Mouse (Mus musculus): ENCODE results near the gene Gm3055. TPM values are rescaled to one million over a fixed set of nuclear protein-coding genes. Genes with fewer than 3 reads are reported as not detected.
"Not testable (repeated sequence)": the region's sequence is repeated elsewhere in the genome, so short reads cannot be mapped to it uniquely, and the experiment has no call there.

Gene Gm3055
- under 1 TPM; 0.53 to 0.95 TPM for total RNA-seq (2021)
- long read RNA-seq, experiment 1, result 0 reads
- long read RNA-seq, experiment 2, result 0 reads

DNA sequence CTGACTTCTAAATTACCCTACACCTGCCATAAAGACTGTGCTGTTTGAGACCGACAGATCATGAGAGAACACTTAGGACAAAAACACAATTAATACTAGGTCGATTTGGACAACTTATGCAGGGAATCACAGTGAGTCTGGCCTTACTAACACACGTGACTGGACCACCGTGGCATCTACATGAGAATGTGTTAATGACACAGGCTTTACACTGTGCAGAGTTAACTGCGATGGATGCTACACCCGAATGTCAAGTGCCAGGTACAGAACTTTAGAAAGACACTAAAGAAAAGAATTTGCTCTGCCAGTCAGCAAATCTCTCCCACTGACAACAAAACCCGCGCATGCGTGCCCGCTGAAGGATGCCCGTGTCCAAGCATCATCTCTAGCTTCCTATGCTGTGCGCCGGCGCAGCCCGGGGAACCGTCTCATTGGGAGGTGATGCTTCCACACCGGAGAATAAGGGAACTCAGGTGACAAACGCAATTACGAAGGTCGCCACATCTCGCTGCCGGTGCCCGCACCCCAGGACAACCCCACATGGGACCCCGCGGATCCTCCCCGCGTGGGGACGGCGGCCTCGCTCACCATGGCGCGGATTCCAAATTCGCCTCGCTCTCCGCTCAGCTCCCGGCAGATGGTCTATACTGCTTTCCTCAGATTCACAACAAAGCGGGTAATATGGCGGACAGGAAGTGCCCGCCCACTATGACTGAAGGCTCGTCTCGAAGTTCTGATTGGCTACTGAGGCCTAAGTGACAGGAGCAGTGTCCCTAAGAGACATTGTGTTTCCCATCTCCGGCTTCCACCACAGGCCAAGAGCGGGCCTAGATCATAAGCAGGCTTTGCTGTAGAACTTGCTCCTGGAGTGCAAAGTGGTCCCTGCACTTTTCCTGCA lies at the start of gene Gm3055:
TSS of gene Gm3055 (minus strand) at position 656 of the 898 bp plus-strand sequence.
- not testable (repeated sequence) for DNase-seq (ENCODE audit: low spot score)

DNA sequence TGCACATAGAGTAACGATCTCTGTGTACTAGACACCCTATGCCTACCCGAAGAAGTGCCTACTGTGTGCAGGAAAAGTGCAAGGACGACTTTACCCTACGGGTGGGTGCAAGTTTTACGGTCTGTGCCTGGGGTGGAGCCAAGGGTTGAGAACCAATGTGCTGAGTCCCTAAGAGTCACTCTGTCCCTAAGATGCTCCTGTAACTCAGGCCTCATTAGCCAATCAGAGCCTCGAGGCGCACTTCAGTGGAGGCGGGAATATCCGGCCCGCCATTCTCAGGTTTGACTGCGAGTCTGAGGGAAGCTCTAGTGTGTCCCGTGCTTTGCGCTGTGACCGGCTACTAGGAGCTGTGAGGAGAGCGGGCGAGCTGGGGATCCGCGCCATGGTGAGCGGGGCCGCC lies 40.9 kb upstream of the Gm3055 start, which contains the start of gene Gm4767:
TSS of gene Gm4767 (plus strand) at position 288 of the 400 bp plus-strand sequence.
- not testable (repeated sequence) for DNase-seq (ENCODE audit: low spot score)

DNA sequence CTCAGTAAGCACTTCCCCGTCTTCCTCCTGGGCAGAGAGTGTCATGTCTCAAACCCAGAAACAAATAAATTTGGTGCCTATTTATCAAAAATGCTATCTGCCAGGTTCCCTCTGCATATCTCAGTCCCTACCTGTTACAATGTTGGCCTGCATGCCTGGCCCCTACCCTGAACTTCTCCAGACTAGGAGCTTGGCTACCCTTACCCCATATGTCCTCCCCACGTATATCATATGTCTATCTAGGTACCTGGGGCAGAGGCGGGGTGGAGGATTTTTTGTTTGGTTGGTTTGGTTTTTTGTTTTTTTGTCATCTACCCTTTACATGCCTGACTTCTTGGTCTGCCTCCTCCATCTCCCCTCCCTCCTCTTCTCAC lies 430 bp upstream of the Gm3055 start:
- not testable (repeated sequence) for DNase-seq (ENCODE audit: low spot score)

DNA sequence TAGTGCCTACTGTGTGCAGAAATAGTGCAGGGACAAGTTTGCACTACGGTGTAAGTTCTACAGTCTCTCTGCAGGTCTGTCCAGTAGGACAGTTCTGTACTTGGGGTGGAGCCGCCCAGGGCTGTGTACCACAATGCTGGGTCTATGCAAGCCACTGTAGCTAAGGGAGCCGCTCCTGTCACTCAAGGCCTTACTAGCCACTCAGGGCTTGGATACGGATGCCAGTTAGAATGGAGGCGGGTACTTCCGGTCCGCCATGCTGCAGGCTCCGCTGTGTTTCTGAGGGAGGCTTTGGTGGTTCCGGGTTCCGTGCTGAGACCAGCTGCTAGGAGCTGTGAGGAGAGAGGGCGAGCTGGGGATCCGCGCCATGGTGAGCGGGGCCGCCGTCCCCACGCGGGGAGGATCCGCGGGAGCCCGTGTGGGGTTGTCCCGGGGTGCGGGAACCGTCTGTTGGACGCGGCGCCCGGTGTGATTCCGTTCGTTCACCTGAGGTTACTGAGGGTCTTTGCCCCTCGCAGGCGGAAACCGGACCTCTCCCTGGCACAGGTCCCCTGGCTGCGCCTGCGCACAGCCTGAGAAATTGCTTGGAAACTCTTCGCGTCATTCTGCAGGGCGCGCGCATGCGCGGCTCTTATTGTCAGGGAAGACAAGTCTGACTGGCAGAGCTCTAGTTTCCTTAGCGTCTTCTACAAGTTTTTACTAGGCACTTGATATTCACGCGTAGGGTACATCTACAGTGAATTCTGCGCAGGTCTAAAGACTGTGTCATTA lies 66.2 kb downstream of the Gm3055 start, which contains the start of gene Zfp433:
TSS of gene Zfp433 (plus strand) at position 295 of the 771 bp plus-strand sequence.
- DNase-seq (ENCODE audit: low spot score), result not testable (repeated sequence)

Other genes with a start within 250 kb of the Gm3055 start
- gene Gna15, start 246.9 kb downstream of the Gm3055 start, total RNA-seq (2021), result under 1 TPM; 0.53 to 0.57 TPM
- 10 to 100 TPM; 26.2 to 31.8 TPM for gene Gna11, start 226.0 kb downstream of the Gm3055 start, total RNA-seq (2021)
- gene Aes, start 211.7 kb downstream of the Gm3055 start, total RNA-seq (2021), result 100 to 1,000 TPM; 947 to 962 TPM
- 1 to 10 TPM; 4.9 to 7.4 TPM for gene Tle2, start 196.6 kb downstream of the Gm3055 start, total RNA-seq (2021)
- 1 to 10 TPM; 4.5 to 6.1 TPM for gene Tle6, start 170.1 kb downstream of the Gm3055 start, total RNA-seq (2021)
- 1 to 10 TPM; 3.1 to 3.3 TPM for gene BC025920, start 164.9 kb downstream of the Gm3055 start, total RNA-seq (2021)
- gene Sirt6, start 143.4 kb downstream of the Gm3055 start, total RNA-seq (2021), result 1 to 10 TPM; 4.4 to 4.7 TPM
- gene Ankrd24, start 142.6 kb downstream of the Gm3055 start, total RNA-seq (2021), result 10 to 100 TPM; 10.2 to 10.6 TPM
- 1 to 10 TPM; 1.4 to 1.6 TPM for gene Gm10778, start 122.1 kb downstream of the Gm3055 start, total RNA-seq (2021)
- gene Zfp433, start 66.3 kb downstream of the Gm3055 start, total RNA-seq (2021), result 1 to 10 TPM; 5.2 to 6.2 TPM
- under 1 TPM; 0.78 to 1.00 TPM for gene Gm4767, start 41.0 kb upstream of the Gm3055 start, total RNA-seq (2021)
- gene Gm32687, start 92.8 kb upstream of the Gm3055 start, total RNA-seq (2021), result 1 to 10 TPM in 1 of 2 experiments, under 1 TPM in 1; 0.95 to 2.0 TPM
- gene Zfp781, start 159.3 kb upstream of the Gm3055 start, total RNA-seq (2021), result under 1 TPM; 0.18 to 0.26 TPM

All from gastrocnemius, adult 18-20 months (tissue).